Mouse (Mus musculus) liver, postnatal 0 days (tissue): ENCODE measurements around the gene Gabarapl1.

Experiments
- CTCF ChIP-seq: sonication (generic); IDR thresholded peaks from 2 replicates; pipeline ENCODE4 v1.5.1; 2016; ENCODE audit warnings: antibody characterized with exemption, low read depth
- EP300 ChIP-seq: IDR thresholded peaks from 2 replicates; pipeline ENCODE4 v1.6.1; 2016; ENCODE audit warnings: antibody characterized with exemption, low read depth, mild to moderate bottlenecking

DNA sequence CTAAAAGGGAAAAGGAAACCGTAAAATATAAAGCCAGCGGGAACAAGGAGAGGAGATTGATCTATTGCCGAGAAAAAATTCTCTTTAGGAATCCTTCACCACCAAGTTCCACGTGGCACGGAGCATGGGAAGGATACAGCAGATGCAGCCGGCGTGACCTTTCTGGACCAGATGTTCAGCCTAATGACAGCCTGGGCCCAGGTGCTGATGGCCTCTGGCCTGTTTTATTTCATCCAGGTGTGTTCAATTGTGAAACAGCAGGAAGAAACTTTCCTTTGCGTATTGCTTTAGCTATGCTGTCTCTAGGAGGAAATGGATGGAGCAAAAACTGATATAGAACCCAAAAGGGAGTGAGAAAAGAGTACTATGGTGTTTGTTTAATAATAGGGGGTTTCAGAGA lies 20.1 kb upstream of the Gabarapl1 start:
- no peak for TF ChIP-seq CTCF
- TF ChIP-seq EP300: no peak
